Mouse (Mus musculus): Measurements from ENCODE around the gene Olfr632. TPM values are rescaled to one million over a fixed set of nuclear protein-coding genes. Genes with fewer than 3 reads are reported as not detected.

The Olfr632 gene
- not detected for total RNA-seq (2023)

GRCm38 (mm10) chr7:103934264-103934663 is at the start of gene Olfr632:
Gene Olfr632, plus strand, starts transcription at chr7:103934347.

DNA sequence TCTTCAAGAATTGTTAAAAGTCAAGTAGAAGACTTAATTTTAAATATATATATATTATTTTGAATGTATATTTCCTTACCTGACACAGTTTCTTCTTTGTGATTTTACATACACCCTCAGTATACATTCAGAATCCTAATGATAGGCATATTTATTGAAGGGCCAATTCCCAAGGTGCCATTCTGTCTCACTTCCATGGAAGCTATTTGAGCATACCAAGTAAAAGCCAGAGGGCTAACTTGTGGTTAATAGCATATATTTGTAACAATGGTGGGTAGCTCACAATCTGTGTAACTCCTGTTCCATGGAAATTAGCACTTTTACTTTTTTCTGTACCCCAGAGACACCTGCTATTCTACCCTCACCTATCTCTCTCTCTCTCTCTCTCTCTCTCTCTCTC is 48.0 kb upstream of the Olfr632 start, which contains the start of gene Olfr66:
Gene Olfr66, minus strand, starts transcription at position 101 of the 400 bp plus-strand sequence.

GRCm38 (mm10) chr7:103894385-103894784 is 39.8 kb upstream of the Olfr632 start, which contains the start of gene Olfr64:
Gene Olfr64, minus strand, starts transcription at chr7:103894485.

DNA sequence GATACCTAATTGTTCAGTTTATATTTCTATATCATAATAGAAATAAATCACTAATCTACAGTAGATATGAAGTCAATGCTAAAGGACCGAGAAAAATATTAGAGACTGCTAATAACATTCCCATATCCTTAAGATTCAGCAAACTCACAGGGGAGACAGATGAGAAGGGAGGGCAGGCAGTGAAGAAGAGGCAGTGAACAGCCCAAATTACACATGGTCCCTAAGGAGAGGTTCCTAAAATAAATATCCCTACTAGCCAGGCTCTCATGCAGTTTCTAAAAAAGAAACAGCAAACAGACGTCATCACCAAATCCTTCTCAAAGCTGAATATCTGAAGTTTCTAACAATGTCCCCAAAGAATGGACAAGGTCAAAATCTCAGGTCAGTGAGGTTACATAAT is 31.0 kb upstream of the Olfr632 start, which contains the start of gene Olfr65:
Gene Olfr65, plus strand, starts transcription at position 301 of the 400 bp plus-strand sequence.

GRCm38 (mm10) chr7:103928525-103928924 is 5.6 kb upstream of the Olfr632 start, which contains the start of gene Olfr631:
Gene Olfr631, plus strand, starts transcription at chr7:103928825.

GRCm38 (mm10) chr7:103944137-103944536 is 10.0 kb downstream of the Olfr632 start, which contains the start of gene Olfr633:
Gene Olfr633, plus strand, starts transcription at chr7:103944437.

DNA sequence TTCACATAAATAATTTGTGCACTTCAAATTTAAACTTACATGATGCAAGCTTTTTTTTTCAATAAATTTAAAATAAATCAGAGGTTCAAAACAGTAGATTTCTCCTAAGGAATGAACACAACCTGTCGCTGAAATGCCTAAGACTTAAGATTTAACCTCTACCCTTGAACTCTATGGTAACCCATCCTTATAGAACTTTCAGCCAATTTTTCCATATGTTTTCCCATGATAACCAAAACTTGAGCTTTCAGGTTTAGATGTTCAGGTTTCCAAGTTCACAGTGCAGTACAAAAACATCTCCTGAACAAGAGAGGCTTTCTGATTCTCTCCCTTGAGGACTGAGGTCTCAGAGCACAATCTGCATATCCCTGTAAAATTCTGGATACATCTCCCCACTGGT is 36.7 kb downstream of the Olfr632 start, which contains the start of gene Olfr635:
Gene Olfr635, plus strand, starts transcription at position 301 of the 400 bp plus-strand sequence.

Other genes with a start within 250 kb of the Olfr632 start
- gene Olfr243, start 219.7 kb upstream of the Olfr632 start, total RNA-seq (2023) = not detected
- not detected for gene Olfr628, start 204.0 kb upstream of the Olfr632 start, total RNA-seq (2023)
- gene Olfr629, start 189.4 kb upstream of the Olfr632 start, total RNA-seq (2023) = not detected
- not detected for gene Olfr630, start 177.0 kb upstream of the Olfr632 start, total RNA-seq (2023)
- not detected for gene Olfr69, start 162.8 kb upstream of the Olfr632 start, total RNA-seq (2023)
- not detected for gene Olfr68, start 154.6 kb upstream of the Olfr632 start, total RNA-seq (2023)
- not detected for gene Olfr67, start 142.5 kb upstream of the Olfr632 start, total RNA-seq (2023)
- 10 to 100 TPM in 1 of 2 experiments, 1 to 10 TPM in 1; 3.1 to 49.4 TPM for gene Hbb-bt, start 120.4 kb upstream of the Olfr632 start, total RNA-seq (2023)
- gene Hbb-bs, start 106.3 kb upstream of the Olfr632 start, total RNA-seq (2023) = 100 to 1,000 TPM in 1 of 2 experiments, 10 to 100 TPM in 1; 22.4 to 295 TPM
- not detected for gene Hbb-bh2, start 93.8 kb upstream of the Olfr632 start, total RNA-seq (2023)
- not detected for gene Hbb-bh1, start 91.2 kb upstream of the Olfr632 start, total RNA-seq (2023)
- not detected for gene Hbb-y, start 81.1 kb upstream of the Olfr632 start, total RNA-seq (2023)
- gene Olfr66, start 48.1 kb upstream of the Olfr632 start, total RNA-seq (2023) = not detected
- not detected for gene Olfr64, start 39.9 kb upstream of the Olfr632 start, total RNA-seq (2023)
- not detected for gene Olfr65, start 30.9 kb upstream of the Olfr632 start, total RNA-seq (2023)
- gene Olfr631, start 5.5 kb upstream of the Olfr632 start, total RNA-seq (2023) = not detected
- gene Olfr633, start 10.1 kb downstream of the Olfr632 start, total RNA-seq (2023) = not detected
- not detected for gene Olfr635, start 36.8 kb downstream of the Olfr632 start, total RNA-seq (2023)
- not detected for gene Olfr638, start 64.4 kb downstream of the Olfr632 start, total RNA-seq (2023)
- gene Olfr639, start 83.0 kb downstream of the Olfr632 start, total RNA-seq (2023) = not detected
- not detected for gene Olfr640, start 91.2 kb downstream of the Olfr632 start, total RNA-seq (2023)
- not detected for gene Olfr641, start 101.1 kb downstream of the Olfr632 start, total RNA-seq (2023)
- not detected for gene Olfr642, start 118.3 kb downstream of the Olfr632 start, total RNA-seq (2023)
- not detected for gene 4930516K23Rik, start 127.1 kb downstream of the Olfr632 start, total RNA-seq (2023)
- gene Olfr644, start 137.5 kb downstream of the Olfr632 start, total RNA-seq (2023) = not detected
- gene Olfr645, start 151.1 kb downstream of the Olfr632 start, total RNA-seq (2023) = not detected
- gene Olfr646, start 170.5 kb downstream of the Olfr632 start, total RNA-seq (2023) = not detected
- not detected for gene Ubqln5, start 195.5 kb downstream of the Olfr632 start, total RNA-seq (2023)
- gene Olfr643, start 203.1 kb downstream of the Olfr632 start, total RNA-seq (2023) = not detected
- gene Ubqln3, start 208.9 kb downstream of the Olfr632 start, total RNA-seq (2023) = not detected
- not detected for gene Ubqlnl, start 216.2 kb downstream of the Olfr632 start, total RNA-seq (2023)
- not detected for gene Olfm5, start 230.5 kb downstream of the Olfr632 start, total RNA-seq (2023)
- not detected for gene Olfr648, start 249.0 kb downstream of the Olfr632 start, total RNA-seq (2023)